Mouse (Mus musculus) midbrain, postnatal 0 days (tissue): ENCODE measurements around the gene Igfbpl1. TPM values are rescaled to one million over a fixed set of nuclear protein-coding genes. Genes with fewer than 3 reads are reported as not detected.

Experiments used
- ATAC-seq: fragments of 200-750 bp; cut with Nextera tagmentation; 2 replicates; pipeline ENCODE4 v1.8.0; 2017; ENCODE audit warnings: moderate number of reproducible peaks, mild to moderate bottlenecking, moderate TSS enrichment, moderate library complexity; ENCODE audit not compliant: low FRiP score
- DNase-seq: peaks from one replicate; pipeline ENCODE4 v3.0.0-alpha.2; 2015; ENCODE audit warnings: low spot score
- H3K27ac ChIP-seq: fragments of 300-500 bp; sonication (generic); 2 replicates; pipeline ENCODE4 v1.5.1; 2014; ENCODE audit warnings: low read depth, mild to moderate bottlenecking, low read length, mixed read lengths
- H3K27me3 ChIP-seq: fragments of 300-500 bp; sonication (generic); 2 replicates; pipeline ENCODE4 v1.6.1; 2014; ENCODE audit warnings: low read length, control low read depth, mixed read lengths; ENCODE audit not compliant: insufficient read depth
- H3K36me3 ChIP-seq: fragments of 300-500 bp; sonication (generic); 2 replicates; pipeline ENCODE4 v1.6.1; 2014; ENCODE audit warnings: low read length, control low read depth, mixed read lengths; ENCODE audit not compliant: insufficient read depth
- H3K4me1 ChIP-seq: fragments of 300-500 bp; sonication (generic); 2 replicates; pipeline ENCODE4 v1.6.1; 2014; ENCODE audit warnings: mild to moderate bottlenecking, control low read depth, antibody characterized with exemption, low read length, mixed read lengths; ENCODE audit not compliant: insufficient read depth
- H3K4me2 ChIP-seq: fragments of 300-500 bp; sonication (generic); 2 replicates; pipeline ENCODE4 v1.6.1; 2014; ENCODE audit warnings: low read depth, mild to moderate bottlenecking, low read length, mixed read lengths; ENCODE audit not compliant: poor library complexity, severe bottlenecking
- H3K4me3 ChIP-seq: fragments of 300-500 bp; sonication (generic); 2 replicates; pipeline ENCODE4 v1.5.1; 2014; ENCODE audit warnings: low read depth, mild to moderate bottlenecking, low read length, moderate library complexity
- H3K9ac ChIP-seq: fragments of 300-500 bp; sonication (generic); replicated peaks from 2 replicates; pipeline ENCODE4 v1.6.1; 2014; ENCODE audit warnings: mild to moderate bottlenecking, low read length, moderate library complexity, mixed read lengths; ENCODE audit not compliant: poor library complexity, severe bottlenecking
- H3K9me3 ChIP-seq: fragments of 300-500 bp; sonication (generic); 2 replicates; pipeline ENCODE4 v1.6.1; 2016; ENCODE audit warnings: low read length, control low read depth
- CTCF ChIP-seq: IDR thresholded peaks from 2 replicates; pipeline ENCODE4 v1.5.1; 2016; ENCODE audit warnings: antibody characterized with exemption, mild to moderate bottlenecking
- WGBS: fragments of 180-500 bp; shearing (Covaris S2); extraction: QIAGEN DNeasy Blood & Tissue Kit; methylation state at CpG from one replicate; pipeline ENCODE4 v1.1.7; 2014; 5-methylcytosine and 5-hydroxymethylcytosine counted together
- polyA plus RNA-seq: library from polyadenylated mRNA; unstranded; fragments of >200 nt; fragmentation: Nextera tagmentation; extraction: Ambion mirVana; gene quantifications from 2 replicates; pipeline ENCODE4 v1.2.1, GENCODE M21; 2015
- total RNA-seq: library from RNA; depleted of rRNA; stranded (reverse); fragments of >200 nt; gene quantifications from 2 replicates; pipeline ENCODE4 v1.2.3, GENCODE M21; 2014

Gene Igfbpl1
- total and polyA plus RNA-seq, 2 experiments from 2014 or later: 10.3 to 51.6 TPM

DNA sequence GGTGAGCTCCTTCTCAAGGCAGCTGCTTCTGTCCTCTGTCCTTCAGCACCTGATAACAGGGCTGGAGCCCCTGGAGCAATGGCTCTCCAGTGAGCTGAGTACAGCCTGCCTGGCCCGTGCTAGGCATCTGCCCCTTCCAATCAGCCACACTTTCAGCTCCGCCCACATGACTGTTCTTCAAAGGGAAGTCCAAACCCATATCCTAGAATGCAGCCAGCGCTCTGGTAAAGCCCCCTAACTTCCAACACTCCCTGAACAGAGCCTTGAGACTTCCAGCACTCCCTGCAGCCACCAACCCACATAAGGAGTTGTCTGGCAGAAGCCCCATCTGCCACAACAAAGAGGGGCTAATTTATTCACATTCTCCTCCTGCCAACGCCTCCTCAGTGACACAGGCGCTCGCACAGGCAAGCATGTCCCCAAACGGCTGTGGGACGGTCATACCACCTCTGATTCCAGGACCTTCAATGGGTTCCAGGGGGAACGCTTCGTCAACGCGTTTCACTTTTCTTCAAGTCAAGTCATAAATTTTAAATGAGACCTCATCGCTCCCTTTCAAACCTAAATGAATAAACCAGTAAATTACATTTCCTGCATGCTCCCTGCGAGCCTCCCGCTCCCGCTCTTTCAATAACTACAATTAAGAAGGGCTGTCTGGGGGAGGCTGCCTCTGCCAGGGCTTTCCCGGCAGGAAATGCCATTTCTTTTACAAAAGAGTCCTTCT, 7.4 kb downstream of the Igfbpl1 start:
- peak overlapping the region; percentile 10; the same call in 1 of the 2 replicates for H3K4me3 ChIP-seq
- H3K4me1 ChIP-seq: peaks cover 14% of the 10 kb centered on the region
- no peaks in the 10 kb centered on the region for H3K36me3 ChIP-seq
- peak overlapping the region; percentile 44 for H3K27ac ChIP-seq
- 3% methylated on average over 17 of the region's 17 CpGs for WGBS
- ATAC-seq (peak; percentile 17; the same call in 1 of the 2 replicates), DNase-seq (peak; percentile 89)
- H3K27me3 ChIP-seq: no peaks in the 10 kb centered on the region
- no peaks in the 10 kb centered on the region for H3K9me3 ChIP-seq
- H3K4me2 ChIP-seq: peak overlapping the region; percentile 53
- H3K9ac ChIP-seq: 0 out of 2 replicates have a peak overlapping the region, but pooled peaks have one; percentile 24
- TF ChIP-seq CTCF: no peak

GRCm38 (mm10) chr4:45818814-45819207, 7.9 kb downstream of the Igfbpl1 start:
- no peaks in the 10 kb centered on the region for H3K36me3 ChIP-seq
- peaks cover 14% of the 10 kb centered on the region for H3K4me1 ChIP-seq
- WGBS: 16% methylated on average over 4 of the region's 4 CpGs
- no peak for TF ChIP-seq CTCF
- H3K9me3 ChIP-seq: no peaks in the 10 kb centered on the region
- DNase-seq (no peak), ATAC-seq (no peak)
- no peaks in the 10 kb centered on the region for H3K27me3 ChIP-seq
- H3K9ac ChIP-seq: 0 out of 2 replicates have a peak overlapping the region, but pooled peaks have one; percentile 24
- H3K4me2 ChIP-seq: peak overlapping the region; percentile 53
- H3K27ac ChIP-seq: peak overlapping the region; percentile 44
- no peak overlapping the region for H3K4me3 ChIP-seq

- Histone ChIP-seq H3K4me3 (no peak overlapping the region), H3K27ac (no peak overlapping the region), H3K27me3 (no peaks in the 10 kb centered on the region), H3K4me1 (peaks cover 12% of the 10 kb centered on the region), H3K4me2 (no peak overlapping the region), H3K9ac (no peak overlapping the region), H3K9me3 (no peaks in the 10 kb centered on the region), H3K36me3 (no peaks in the 10 kb centered on the region)
- peak; percentile 75 for TF ChIP-seq CTCF
- WGBS: 22% methylated on average over 7 of the region's 7 CpGs
- no peak for ATAC-seq
- peak; percentile 63 for DNase-seq
Observed at GRCm38 (mm10) chr4:45815542-45815941, 11.2 kb downstream of the Igfbpl1 start.

DNA sequence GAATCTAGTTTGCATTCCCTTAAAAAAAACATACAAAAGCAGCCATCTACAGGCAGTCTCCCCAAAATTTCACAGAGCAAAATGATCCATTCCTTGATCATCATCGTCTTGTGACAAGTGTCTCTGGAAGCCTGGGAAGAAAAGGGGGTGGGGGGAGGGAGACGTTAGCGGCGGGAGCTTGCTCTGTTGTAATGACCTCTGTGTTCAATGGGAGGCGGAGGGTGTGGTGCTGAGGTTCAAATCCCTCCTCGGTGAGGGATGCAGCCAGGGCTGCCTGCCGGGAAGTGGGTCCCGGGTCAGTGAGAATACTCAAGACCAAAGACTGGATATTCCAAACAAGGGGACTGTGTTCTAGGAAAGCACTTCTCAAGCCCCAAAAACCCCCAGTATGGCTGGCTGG, 15.5 kb downstream of the Igfbpl1 start:
- no peaks in the 10 kb centered on the region for H3K9me3 ChIP-seq
- H3K4me1 ChIP-seq: no peaks in the 10 kb centered on the region
- H3K27me3 ChIP-seq: no peaks in the 10 kb centered on the region
- H3K4me2 ChIP-seq: no peak overlapping the region
- ATAC-seq: no peak
- no peak for DNase-seq
- TF ChIP-seq CTCF: no peak
- 16% methylated on average over 8 of the region's 8 CpGs for WGBS
- H3K4me3 ChIP-seq: no peak overlapping the region
- H3K9ac ChIP-seq: no peak overlapping the region
- no peak overlapping the region for H3K27ac ChIP-seq
- no peaks in the 10 kb centered on the region for H3K36me3 ChIP-seq

- Histone ChIP-seq H3K4me1 (no peaks in the 10 kb centered on the region), H3K9ac (no peak overlapping the region), H3K27me3 (no peaks in the 10 kb centered on the region), H3K4me3 (no peak overlapping the region), H3K9me3 (no peaks in the 10 kb centered on the region), H3K27ac (no peak overlapping the region), H3K4me2 (no peak overlapping the region), H3K36me3 (peaks cover 2% of the 10 kb centered on the region; the same call in 1 of the 2 replicates)
- ATAC-seq: no peak
- WGBS: 38% methylated on average over 7 of the region's 7 CpGs
- TF ChIP-seq CTCF: no peak
- DNase-seq: no peak
Observed at GRCm38 (mm10) chr4:45808034-45808433, 18.7 kb downstream of the Igfbpl1 start.

DNA sequence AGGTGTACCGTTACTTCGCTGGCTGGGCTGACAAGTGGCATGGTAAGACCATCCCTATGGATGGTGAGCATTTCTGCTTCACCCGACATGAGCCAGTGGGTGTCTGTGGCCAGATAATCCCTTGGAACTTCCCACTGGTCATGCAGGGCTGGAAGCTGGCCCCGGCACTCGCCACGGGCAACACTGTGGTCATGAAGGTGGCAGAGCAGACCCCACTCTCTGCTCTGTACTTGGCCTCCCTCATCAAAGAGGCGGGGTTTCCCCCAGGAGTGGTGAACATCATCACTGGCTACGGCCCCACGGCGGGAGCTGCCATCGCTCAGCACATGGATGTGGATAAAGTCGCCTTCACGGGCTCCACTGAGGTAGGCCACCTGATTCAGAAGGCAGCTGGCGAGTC, 23.8 kb downstream of the Igfbpl1 start:
- DNase-seq: no peak
- Histone ChIP-seq H3K27ac (no peak overlapping the region), H3K4me1 (no peaks in the 10 kb centered on the region), H3K36me3 (peaks cover 6% of the 10 kb centered on the region; the same call in 1 of the 2 replicates), H3K9ac (no peak overlapping the region), H3K9me3 (no peaks in the 10 kb centered on the region), H3K4me3 (no peak overlapping the region), H3K4me2 (no peak overlapping the region), H3K27me3 (no peaks in the 10 kb centered on the region)
- WGBS: 92% methylated on average over 14 of the region's 14 CpGs
- no peak for ATAC-seq
- no peak for TF ChIP-seq CTCF
